Mouse (Mus musculus) limb, embryonic 14.5 days (tissue): ENCODE data around the gene Ifi203. TPM values are rescaled to one million over a fixed set of nuclear protein-coding genes. Genes with fewer than 3 reads are reported as not detected.
"Not testable (repeated sequence)": the region's sequence is repeated elsewhere in the genome, so short reads cannot be mapped to it uniquely, and the experiment has no call there.

Source experiments
- ATAC-seq: fragments of 200-750 bp; cut with Nextera tagmentation; 2 replicates; pipeline ENCODE4 v1.8.0; 2017; ENCODE audit warnings: low read depth, moderate number of reproducible peaks, moderate TSS enrichment; ENCODE audit not compliant: low FRiP score
- DNase-seq: peaks from one replicate; pipeline ENCODE4 v3.0.0-alpha.2; 2015; ENCODE audit warnings: low spot score
- H3K27ac ChIP-seq: fragments of 300-500 bp; sonication (generic); replicated peaks from 2 replicates; pipeline ENCODE4 v1.5.1; 2014; ENCODE audit warnings: low read depth, mild to moderate bottlenecking, low read length, moderate library complexity, mixed read lengths
- H3K27me3 ChIP-seq: fragments of 300-500 bp; sonication (generic); 2 replicates; pipeline ENCODE4 v1.6.1; 2014; ENCODE audit warnings: low read length, mixed read lengths; ENCODE audit not compliant: control insufficient read depth, insufficient read depth
- H3K36me3 ChIP-seq: fragments of 300-500 bp; sonication (generic); 2 replicates; pipeline ENCODE4 v1.6.1; 2014; ENCODE audit warnings: mild to moderate bottlenecking, low read length, moderate library complexity, mixed read lengths; ENCODE audit not compliant: control insufficient read depth, insufficient read depth
- H3K4me1 ChIP-seq: fragments of 300-500 bp; sonication (generic); 2 replicates; pipeline ENCODE4 v1.6.1; 2014; ENCODE audit warnings: antibody characterized with exemption, low read length, mixed read lengths; ENCODE audit not compliant: control insufficient read depth, insufficient read depth
- H3K4me2 ChIP-seq: fragments of 300-500 bp; sonication (generic); replicated peaks from 2 replicates; pipeline ENCODE4 v1.6.1; 2014; ENCODE audit warnings: low read depth, mild to moderate bottlenecking, low read length, moderate library complexity; ENCODE audit not compliant: severe bottlenecking
- H3K4me3 ChIP-seq: fragments of 300-500 bp; sonication (generic); replicated peaks from 2 replicates; pipeline ENCODE4 v1.5.1; 2014; ENCODE audit warnings: low read length
- H3K9ac ChIP-seq: fragments of 300-500 bp; sonication (generic); 2 replicates; pipeline ENCODE4 v1.6.1; 2014; ENCODE audit warnings: mild to moderate bottlenecking, low read depth, low read length, moderate library complexity; ENCODE audit not compliant: severe bottlenecking
- H3K9me3 ChIP-seq: fragments of 300-500 bp; sonication (generic); 2 replicates; pipeline ENCODE4 v1.6.1; 2016; ENCODE audit warnings: low read length; ENCODE audit not compliant: control insufficient read depth
- POLR2A ChIP-seq: fragments of 200-500 bp; IDR thresholded peaks from 2 replicates; pipeline ENCODE4 v1.8.0; 2012; ENCODE audit warnings: inconsistent platforms, mild to moderate bottlenecking, moderate library complexity, borderline replicate concordance; ENCODE audit not compliant: insufficient read depth, insufficient read length; ENCODE audit errors: extremely low read depth
- WGBS: fragments of 180-500 bp; shearing (Covaris S2); extraction: QIAGEN DNeasy Blood & Tissue Kit; methylation state at CpG from one replicate; pipeline ENCODE4 v1.1.7; 2014; 5-methylcytosine and 5-hydroxymethylcytosine counted together
- polyA plus RNA-seq, 2 experiments: library from polyadenylated mRNA; depleted of rRNA in 1 of 2; stranded (reverse) in 1 of 2; unstranded in 1 of 2; fragments of >200 nt; fragmentation: Nextera tagmentation in 1 of 2; extraction: Ambion mirVana in 1 of 2; gene quantifications; 2 replicates each; pipeline versions ENCODE4 v1.2.1 to v1.2.3; 2012 to 2014

The Ifi203 gene
- polyA plus RNA-seq, 2 experiments, result 0.84 to 0.92 TPM

- not testable (repeated sequence) for H3K4me1 ChIP-seq, H3K27ac ChIP-seq, H3K4me3 ChIP-seq, H3K9me3 ChIP-seq, H3K36me3 ChIP-seq, H3K4me2 ChIP-seq, H3K9ac ChIP-seq, ATAC-seq, DNase-seq, H3K27me3 ChIP-seq
- 22% methylated on average over 3 of the region's 3 CpGs for WGBS
These were observed 13.5 kb upstream of the Ifi203 start for GRCm38 (mm10) chr1:173955839-173956527.

GRCm38 (mm10) chr1:173955071-173955796, 12.8 kb upstream of the Ifi203 start:
- no peak for ATAC-seq

GRCm38 (mm10) chr1:173953563-173953962, 11.1 kb upstream of the Ifi203 start:
- H3K4me1 ChIP-seq, result no peaks in the 10 kb centered on the region
- no peak overlapping the region for H3K4me2 ChIP-seq
- no peaks in the 10 kb centered on the region for H3K36me3 ChIP-seq
- H3K27me3 ChIP-seq, result no peaks in the 10 kb centered on the region
- no peak for DNase-seq
- no peak overlapping the region for H3K9ac ChIP-seq
- no peak overlapping the region for H3K4me3 ChIP-seq
- H3K27ac ChIP-seq, result no peak overlapping the region
- WGBS, result 80% methylated on average over 1 of the region's 1 CpGs
- no peak for ATAC-seq
- TF ChIP-seq POLR2A, result no peak
- no peaks in the 10 kb centered on the region for H3K9me3 ChIP-seq

More at GRCm38 (mm10) chr1:173955071-173955796, 12.8 kb upstream of the Ifi203 start:
- no peak overlapping the region for H3K4me2 ChIP-seq
- no peaks in the 10 kb centered on the region for H3K27me3 ChIP-seq
- no peak for DNase-seq
- no peak overlapping the region for H3K27ac ChIP-seq
- 70% methylated on average over 2 of the region's 2 CpGs for WGBS
- no peak overlapping the region for H3K4me3 ChIP-seq
- H3K36me3 ChIP-seq, result no peaks in the 10 kb centered on the region
- no peaks in the 10 kb centered on the region for H3K9me3 ChIP-seq
- no peak overlapping the region for H3K9ac ChIP-seq
- no peak for TF ChIP-seq POLR2A
- H3K4me1 ChIP-seq, result no peaks in the 10 kb centered on the region

DNA sequence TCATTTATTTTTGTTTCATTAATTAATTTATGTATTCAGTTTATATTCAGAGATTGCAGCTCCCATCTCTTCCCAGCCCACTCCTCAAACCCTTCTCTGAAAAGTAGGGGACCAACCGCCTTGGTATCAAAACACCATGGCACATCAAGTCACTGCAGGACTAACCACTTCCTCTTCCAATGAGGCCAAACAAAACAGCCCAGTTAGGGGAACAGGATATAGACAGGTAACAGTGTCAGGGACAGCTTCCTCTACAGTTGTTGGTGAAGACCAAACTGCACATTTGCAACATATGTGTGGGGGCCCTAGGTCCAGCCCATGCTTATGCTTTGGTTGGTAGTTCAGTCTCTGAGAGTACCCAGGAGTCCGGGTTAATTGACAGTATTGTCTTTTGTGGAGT, 6.6 kb upstream of the Ifi203 start:
- 89% methylated on average over 2 of the region's 2 CpGs for WGBS
- H3K27ac ChIP-seq, H3K27me3 ChIP-seq, H3K4me1 ChIP-seq, H3K4me2 ChIP-seq, H3K4me3 ChIP-seq, DNase-seq, H3K9ac ChIP-seq, H3K36me3 ChIP-seq, H3K9me3 ChIP-seq, ATAC-seq: not testable (repeated sequence)

- DNase-seq, H3K9me3 ChIP-seq, ATAC-seq: not testable (repeated sequence)
These were observed 251 bp upstream of the Ifi203 start for GRCm38 (mm10) chr1:173942780-173943066.

DNA sequence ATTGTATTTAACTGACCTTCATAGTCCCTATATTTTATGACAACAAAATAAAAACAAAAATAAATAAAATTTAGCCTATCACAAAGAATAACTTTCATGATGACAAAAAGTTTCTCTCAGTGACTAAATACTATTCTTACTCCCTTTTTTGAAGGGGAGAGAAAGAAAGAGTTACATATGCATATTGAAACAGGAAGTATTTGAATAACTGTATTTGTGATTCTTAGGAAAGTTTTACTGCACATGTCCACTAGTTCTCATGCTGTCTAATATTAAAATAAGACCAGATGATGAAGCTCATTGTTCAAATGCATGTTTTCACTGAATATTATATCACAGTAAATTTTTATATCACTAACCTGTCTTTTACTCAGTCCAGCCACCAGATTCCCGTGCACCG, 950 bp downstream of the Ifi203 start:
- not testable (repeated sequence) for H3K27me3 ChIP-seq, H3K9ac ChIP-seq, ATAC-seq, H3K4me3 ChIP-seq, H3K4me1 ChIP-seq, H3K36me3 ChIP-seq, H3K4me2 ChIP-seq, H3K9me3 ChIP-seq, DNase-seq, H3K27ac ChIP-seq
- 83% methylated on average over 2 of the region's 2 CpGs for WGBS

More at GRCm38 (mm10) chr1:173942780-173943066, 251 bp upstream of the Ifi203 start:
- not testable (repeated sequence) for H3K27me3 ChIP-seq, H3K4me2 ChIP-seq, H3K4me1 ChIP-seq, H3K27ac ChIP-seq, H3K9ac ChIP-seq, H3K4me3 ChIP-seq, H3K36me3 ChIP-seq

GRCm38 (mm10) chr1:173919279-173919678, 23.2 kb downstream of the Ifi203 start:
- not testable (repeated sequence) for H3K4me1 ChIP-seq, H3K27me3 ChIP-seq, H3K27ac ChIP-seq, H3K9ac ChIP-seq, H3K36me3 ChIP-seq, H3K4me3 ChIP-seq, H3K4me2 ChIP-seq, H3K9me3 ChIP-seq, DNase-seq, ATAC-seq
- WGBS, result 84% methylated on average over 2 of the region's 3 CpGs
